Mouse (Mus musculus) forebrain, embryonic 12.5 days (tissue): ENCODE measurements around the gene Trem1. TPM values are rescaled to one million over a fixed set of nuclear protein-coding genes. Genes with fewer than 3 reads are reported as not detected.

ENCODE experiments used
- ATAC-seq: fragments of 200-750 bp; cut with Nextera tagmentation; 2 replicates; pipeline ENCODE4 v1.8.0; 2017; ENCODE audit warnings: moderate TSS enrichment; ENCODE audit not compliant: low FRiP score
- H3K27ac ChIP-seq: fragments of 300-500 bp; sonication (generic); 2 replicates; pipeline ENCODE4 v1.5.1; 2016; ENCODE audit warnings: mild to moderate bottlenecking
- H3K27me3 ChIP-seq: fragments of 300-500 bp; sonication (generic); 2 replicates; pipeline ENCODE4 v1.6.1; 2016; ENCODE audit warnings: mild to moderate bottlenecking
- H3K36me3 ChIP-seq: fragments of 300-500 bp; sonication (generic); replicated peaks from 2 replicates; pipeline ENCODE4 v1.6.1; 2016; ENCODE audit warnings: mild to moderate bottlenecking
- H3K4me1 ChIP-seq: fragments of 300-500 bp; sonication (generic); 2 replicates; pipeline ENCODE4 v1.6.1; 2016
- H3K4me2 ChIP-seq: fragments of 300-500 bp; sonication (generic); 2 replicates; pipeline ENCODE4 v1.6.1; 2016; ENCODE audit warnings: mild to moderate bottlenecking, moderate library complexity
- H3K4me3 ChIP-seq: fragments of 300-500 bp; sonication (generic); replicated peaks from 2 replicates; pipeline ENCODE4 v1.5.1; 2016; ENCODE audit warnings: mild to moderate bottlenecking
- H3K9ac ChIP-seq: fragments of 300-500 bp; sonication (generic); 2 replicates; pipeline ENCODE4 v1.6.1; 2016; ENCODE audit warnings: mild to moderate bottlenecking
- H3K9me3 ChIP-seq: fragments of 300-500 bp; sonication (generic); 2 replicates; pipeline ENCODE4 v1.6.1; 2016
- WGBS: fragments of 180-500 bp; shearing (Covaris S2); methylation state at CpG from one replicate; pipeline ENCODE4 v1.1.7; 2016; 5-methylcytosine and 5-hydroxymethylcytosine counted together
- polyA plus RNA-seq: library from polyadenylated mRNA; unstranded; fragments of >200 nt; fragmentation: Nextera tagmentation; extraction: Ambion mirVana; gene quantifications from 2 replicates; pipeline ENCODE4 v1.2.1, GENCODE M21; 2016

Trem1 gene
- polyA plus RNA-seq = 0.09 TPM in 1 of 2 replicates, not detected in the other

- H3K9ac ChIP-seq = no peak within 1 kb of the TSS
- H3K27ac ChIP-seq = no peak within 1 kb of the TSS
- no peaks in the 10 kb centered on the region for H3K36me3 ChIP-seq
- H3K4me3 ChIP-seq = no peak within 1 kb of the TSS
- no peaks in the 10 kb centered on the region for H3K27me3 ChIP-seq
- no peak within 1 kb of the TSS for H3K4me2 ChIP-seq
- no peaks in the 10 kb centered on the region for H3K4me1 ChIP-seq
- no peaks in the 10 kb centered on the region for H3K9me3 ChIP-seq
- ATAC-seq = no peak
- 84% methylated on average over 6 of the region's 6 CpGs for WGBS
Measured at GRCm38 (mm10) chr17:48232518-48232917, at the start of gene Trem1. Gene Trem1 (plus strand): TSS chr17:48232768.

- ATAC-seq = no peak
- 83% methylated on average over 5 of the region's 5 CpGs for WGBS
- Histone ChIP-seq H3K4me2 (no peak overlapping the region), H3K27me3 (no peaks in the 10 kb centered on the region), H3K27ac (no peak overlapping the region), H3K9ac (no peak overlapping the region), H3K36me3 (no peaks in the 10 kb centered on the region), H3K4me1 (no peaks in the 10 kb centered on the region), H3K9me3 (no peaks in the 10 kb centered on the region), H3K4me3 (no peak overlapping the region)
Measured at GRCm38 (mm10) chr17:48185252-48185651, 47.3 kb upstream of the Trem1 start.

- Histone ChIP-seq H3K4me2 (no peak overlapping the region), H3K9ac (no peak overlapping the region), H3K9me3 (no peaks in the 10 kb centered on the region), H3K27ac (no peak overlapping the region), H3K4me1 (no peaks in the 10 kb centered on the region), H3K27me3 (no peaks in the 10 kb centered on the region), H3K36me3 (no peaks in the 10 kb centered on the region), H3K4me3 (no peak overlapping the region)
- 75% methylated on average over 2 of the region's 2 CpGs for WGBS
- ATAC-seq = no peak
Measured at GRCm38 (mm10) chr17:48192366-48192765, 40.2 kb upstream of the Trem1 start.

DNA sequence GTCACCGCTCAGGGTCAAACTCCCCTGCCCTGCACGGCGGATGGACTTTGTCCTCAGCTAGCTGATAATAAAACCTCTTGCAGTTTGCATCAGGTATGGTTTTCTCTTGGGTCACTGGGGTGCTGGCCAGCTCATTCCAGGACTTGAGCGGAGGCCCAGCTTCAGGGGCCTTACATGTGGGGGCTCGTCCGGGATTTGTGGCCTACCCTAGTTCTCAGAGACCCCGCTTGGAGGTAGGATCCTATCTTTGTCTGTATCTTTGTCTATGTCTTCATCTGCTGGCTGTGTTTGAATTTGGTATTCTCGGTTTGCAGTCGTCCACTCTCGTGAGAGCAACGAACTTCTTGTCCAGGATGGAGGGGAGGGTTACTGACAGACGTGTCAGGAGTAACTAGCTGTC is 29.5 kb upstream of the Trem1 start:
- Histone ChIP-seq H3K27ac (no peak overlapping the region), H3K4me2 (no peak overlapping the region), H3K4me1 (no peaks in the 10 kb centered on the region), H3K36me3 (no peaks in the 10 kb centered on the region), H3K27me3 (no peaks in the 10 kb centered on the region), H3K4me3 (no peak overlapping the region), H3K9ac (no peak overlapping the region), H3K9me3 (peaks cover 9% of the 10 kb centered on the region; the same call in 1 of the 2 replicates)
- 96% methylated on average over 12 of the region's 12 CpGs for WGBS
- no peak for ATAC-seq

DNA sequence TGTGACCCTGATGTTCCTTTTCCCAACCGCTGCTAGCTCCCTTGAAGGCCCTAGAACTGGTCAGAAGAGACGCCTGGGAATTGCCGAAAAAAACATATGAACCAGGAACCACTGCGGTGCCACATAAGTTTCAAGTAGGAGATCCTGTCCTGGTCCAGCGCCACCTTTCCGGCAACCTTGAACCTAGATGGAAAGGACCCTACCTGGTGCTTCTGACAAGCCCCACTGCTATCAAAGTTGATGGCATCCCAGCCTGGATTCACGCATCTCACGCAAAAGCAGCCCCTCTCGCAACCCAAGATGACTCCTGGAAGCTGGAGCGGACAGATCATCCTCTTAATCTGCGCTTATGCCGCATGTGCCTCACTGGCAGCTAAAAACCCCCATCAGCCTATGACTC is 20.0 kb upstream of the Trem1 start:
- no peaks in the 10 kb centered on the region for H3K27me3 ChIP-seq
- no peak overlapping the region for H3K4me3 ChIP-seq
- WGBS = 95% methylated on average over 12 of the region's 12 CpGs
- ATAC-seq = no peak
- no peak overlapping the region for H3K4me2 ChIP-seq
- H3K9me3 ChIP-seq = no peaks in the 10 kb centered on the region
- no peak overlapping the region for H3K9ac ChIP-seq
- H3K36me3 ChIP-seq = no peaks in the 10 kb centered on the region
- H3K4me1 ChIP-seq = no peaks in the 10 kb centered on the region
- H3K27ac ChIP-seq = no peak overlapping the region

DNA sequence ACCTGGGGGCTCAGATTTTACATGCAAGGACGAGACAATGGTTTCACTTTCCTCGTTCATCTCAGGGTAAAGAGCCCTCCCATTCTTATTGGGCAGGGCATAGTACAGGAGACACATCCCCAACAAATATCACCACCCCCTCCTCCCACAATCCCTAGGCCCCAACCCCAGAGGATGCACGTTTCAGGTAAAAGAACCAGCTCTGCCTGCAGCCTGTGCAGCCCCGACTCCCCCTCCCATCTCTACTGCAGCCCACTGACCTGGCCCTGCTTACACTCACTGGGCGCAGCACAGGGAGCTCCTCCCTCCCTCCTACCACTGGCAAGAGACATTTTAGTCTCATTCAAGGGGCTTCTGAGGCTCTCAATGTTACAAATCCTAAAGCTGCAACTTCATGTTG is 19.1 kb upstream of the Trem1 start:
- WGBS = 77% methylated on average over 5 of the region's 5 CpGs
- Histone ChIP-seq H3K9ac (no peak overlapping the region), H3K4me2 (no peak overlapping the region), H3K4me1 (no peaks in the 10 kb centered on the region), H3K4me3 (no peak overlapping the region), H3K36me3 (no peaks in the 10 kb centered on the region), H3K27me3 (no peaks in the 10 kb centered on the region), H3K9me3 (no peaks in the 10 kb centered on the region), H3K27ac (no peak overlapping the region)
- ATAC-seq = no peak

DNA sequence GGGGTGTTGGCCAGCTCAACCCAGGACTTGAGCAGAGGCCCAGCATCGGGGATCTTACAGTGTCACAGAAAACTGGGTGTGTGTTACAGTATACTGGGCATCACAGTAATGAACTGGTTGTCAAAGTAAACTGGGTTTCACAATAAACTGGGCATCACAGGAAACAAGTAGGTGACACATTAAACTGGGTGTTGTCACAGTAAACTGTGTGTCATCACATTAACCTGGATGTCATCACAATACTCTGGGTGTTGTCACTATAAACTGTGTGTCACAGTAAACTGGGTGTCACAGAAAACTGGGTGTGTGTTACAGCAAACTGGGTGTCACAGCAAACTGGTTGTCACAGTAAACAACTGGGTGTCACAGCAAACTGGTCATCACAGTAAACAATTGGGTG is 17.1 kb upstream of the Trem1 start:
- Histone ChIP-seq H3K4me1 (no peaks in the 10 kb centered on the region), H3K27ac (no peak overlapping the region), H3K36me3 (no peaks in the 10 kb centered on the region), H3K4me3 (no peak overlapping the region), H3K27me3 (no peaks in the 10 kb centered on the region), H3K4me2 (no peak overlapping the region), H3K9me3 (no peaks in the 10 kb centered on the region), H3K9ac (no peak overlapping the region)
- WGBS = 93% methylated on average over 1 of the region's 1 CpGs
- no peak for ATAC-seq

DNA sequence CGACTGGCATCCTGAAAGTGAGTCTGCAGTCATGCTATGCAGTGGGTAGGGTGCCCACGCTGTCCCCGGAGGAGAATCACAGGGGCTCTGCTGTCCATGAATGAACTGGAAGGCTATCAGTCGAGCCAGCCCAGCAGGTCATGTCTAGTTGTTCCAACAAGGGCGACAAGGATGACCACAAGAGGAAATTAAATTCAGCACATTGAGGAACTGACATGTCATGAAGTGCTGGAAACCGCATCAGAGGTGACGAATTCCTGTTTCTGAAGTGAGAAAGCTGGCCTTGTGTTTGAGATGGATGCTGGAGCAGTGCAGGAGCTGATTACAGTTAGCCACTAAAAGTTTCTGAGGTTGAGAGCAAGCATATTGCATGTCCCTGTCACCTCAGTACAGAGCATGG is 1.9 kb upstream of the Trem1 start:
- WGBS = 94% methylated on average over 7 of the region's 7 CpGs
- Histone ChIP-seq H3K36me3 (no peaks in the 10 kb centered on the region), H3K9ac (no peak overlapping the region), H3K4me3 (no peak overlapping the region), H3K9me3 (no peaks in the 10 kb centered on the region), H3K4me2 (no peak overlapping the region), H3K27me3 (no peaks in the 10 kb centered on the region), H3K4me1 (no peaks in the 10 kb centered on the region), H3K27ac (no peak overlapping the region)
- no peak for ATAC-seq

DNA sequence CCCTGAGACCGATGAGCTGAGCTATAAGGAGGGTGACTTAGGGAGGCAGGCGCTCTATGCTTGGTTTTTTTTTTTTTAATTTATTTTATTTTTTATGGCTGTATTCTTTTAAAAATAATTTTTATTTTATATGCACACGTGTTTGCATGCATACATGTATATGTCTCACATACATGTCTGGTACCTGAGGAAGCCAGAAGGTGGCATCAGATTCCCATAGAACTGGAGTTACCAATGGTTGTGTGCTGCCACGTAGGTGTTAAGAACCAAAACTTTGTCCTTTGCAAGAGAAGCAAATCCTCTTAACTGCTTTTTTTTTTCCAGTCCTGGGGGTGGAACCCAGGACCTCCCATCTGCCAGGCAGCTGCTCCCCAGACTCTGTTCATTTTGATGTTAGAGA is 1.2 kb downstream of the Trem1 start:
- H3K9ac ChIP-seq = no peak overlapping the region
- WGBS = 87% methylated on average over 4 of the region's 4 CpGs
- no peak overlapping the region for H3K4me2 ChIP-seq
- no peaks in the 10 kb centered on the region for H3K9me3 ChIP-seq
- no peaks in the 10 kb centered on the region for H3K4me1 ChIP-seq
- no peaks in the 10 kb centered on the region for H3K27me3 ChIP-seq
- ATAC-seq = no peak
- no peak overlapping the region for H3K27ac ChIP-seq
- H3K4me3 ChIP-seq = no peak overlapping the region
- H3K36me3 ChIP-seq = no peaks in the 10 kb centered on the region

DNA sequence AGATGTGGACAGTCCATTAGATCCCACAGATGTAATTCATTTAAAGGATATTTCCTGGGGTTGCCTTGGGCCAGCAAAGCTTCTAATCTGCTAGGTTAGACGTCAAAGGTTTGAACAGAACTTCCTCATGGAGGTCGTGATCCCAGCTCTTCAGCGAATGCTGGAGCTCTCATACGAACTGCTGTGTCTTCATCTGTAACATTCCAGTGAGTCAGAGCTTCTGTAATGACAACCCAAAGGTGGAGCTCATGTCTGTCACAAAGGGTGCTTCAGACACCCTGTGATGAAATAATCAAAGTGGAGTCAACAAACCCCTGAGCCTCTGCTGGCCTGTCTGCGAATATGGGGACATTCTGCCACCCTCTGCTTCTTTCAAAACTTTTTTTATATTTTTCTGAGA is 2.0 kb downstream of the Trem1 start:
- Histone ChIP-seq H3K4me1 (no peaks in the 10 kb centered on the region), H3K9me3 (no peaks in the 10 kb centered on the region), H3K4me2 (no peak overlapping the region), H3K9ac (no peak overlapping the region), H3K36me3 (no peaks in the 10 kb centered on the region), H3K27ac (no peak overlapping the region), H3K4me3 (no peak overlapping the region), H3K27me3 (no peaks in the 10 kb centered on the region)
- 77% methylated on average over 5 of the region's 5 CpGs for WGBS
- no peak for ATAC-seq

- ATAC-seq = no peak
- H3K9ac ChIP-seq = no peak overlapping the region
- H3K9me3 ChIP-seq = no peaks in the 10 kb centered on the region
- H3K36me3 ChIP-seq = no peaks in the 10 kb centered on the region
- no peaks in the 10 kb centered on the region for H3K4me1 ChIP-seq
- 67% methylated on average over 4 of the region's 4 CpGs for WGBS
- no peak overlapping the region for H3K27ac ChIP-seq
- H3K4me3 ChIP-seq = no peak overlapping the region
- no peaks in the 10 kb centered on the region for H3K27me3 ChIP-seq
- no peak overlapping the region for H3K4me2 ChIP-seq
Measured at GRCm38 (mm10) chr17:48235773-48236370, 3.3 kb downstream of the Trem1 start.

DNA sequence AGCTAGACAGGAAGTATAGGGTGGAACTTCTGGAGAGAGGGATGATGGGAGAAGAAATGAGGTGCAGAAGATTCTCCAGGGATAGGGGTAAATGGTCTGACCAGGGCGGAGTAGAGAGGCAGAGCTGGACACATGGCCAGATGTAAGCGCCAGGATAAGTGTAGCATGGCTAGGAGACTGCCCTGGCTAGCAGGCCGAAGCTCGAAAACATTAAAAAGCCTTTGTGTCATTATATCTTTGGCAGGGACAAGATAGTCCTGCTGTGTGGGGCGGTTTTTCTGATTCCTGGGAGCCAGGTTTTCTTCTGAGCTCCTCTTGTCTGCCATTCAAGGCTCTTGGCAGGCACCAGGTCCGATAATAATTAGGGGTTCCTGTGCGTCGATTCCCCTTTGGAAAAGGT is 5.1 kb downstream of the Trem1 start:
- Histone ChIP-seq H3K27ac (no peak overlapping the region), H3K9ac (no peak overlapping the region), H3K4me2 (no peak overlapping the region), H3K4me1 (no peaks in the 10 kb centered on the region), H3K27me3 (no peaks in the 10 kb centered on the region), H3K36me3 (no peaks in the 10 kb centered on the region), H3K4me3 (no peak overlapping the region), H3K9me3 (no peaks in the 10 kb centered on the region)
- WGBS = 95% methylated on average over 8 of the region's 8 CpGs
- no peak for ATAC-seq

GRCm38 (mm10) chr17:48247221-48247928 is 14.8 kb downstream of the Trem1 start, which contains the start of gene Trem3:
Gene Trem3 (plus strand): TSS chr17:48247777.
- Histone ChIP-seq H3K9ac (no peak within 1 kb of the TSS), H3K4me3 (no peak within 1 kb of the TSS), H3K27me3 (no peaks in the 10 kb centered on the region), H3K4me2 (no peak within 1 kb of the TSS), H3K36me3 (no peaks in the 10 kb centered on the region), H3K9me3 (no peaks in the 10 kb centered on the region), H3K27ac (no peak within 1 kb of the TSS), H3K4me1 (no peaks in the 10 kb centered on the region)
- ATAC-seq = no peak
- 85% methylated on average over 11 of the region's 11 CpGs for WGBS
